Mouse (Mus musculus): Measurements from ENCODE around the gene Baiap2l1. TPM values are rescaled to one million over a fixed set of nuclear protein-coding genes. Genes with fewer than 3 reads are reported as not detected.
"Not testable (repeated sequence)": the region's sequence is repeated elsewhere in the genome, so short reads cannot be mapped to it uniquely, and the experiment has no call there.

The Baiap2l1 gene
- polyA plus RNA-seq, 2 experiments from 2014 or later: 0.96 to 1.2 TPM

DNA sequence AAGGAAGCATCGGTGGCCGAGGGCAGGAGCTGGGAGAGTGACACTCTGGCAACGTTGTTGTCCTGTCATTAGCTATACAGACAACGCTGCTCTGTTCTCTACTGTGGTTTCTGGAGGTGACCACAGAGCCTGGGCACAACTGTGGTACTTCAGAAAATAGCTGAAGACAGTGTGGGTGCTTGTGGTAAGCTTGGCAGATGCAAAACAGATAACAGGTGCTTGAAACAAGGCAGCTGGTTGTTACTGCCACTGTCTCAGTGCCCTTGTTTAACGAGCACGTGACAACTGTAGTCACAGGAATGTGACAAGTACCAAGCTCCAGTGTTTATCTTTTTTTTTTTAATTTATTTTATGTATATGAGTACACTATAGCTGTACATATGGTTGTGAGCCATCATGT lies 13.3 kb downstream of the Baiap2l1 start:
- no peak for ATAC-seq

DNA sequence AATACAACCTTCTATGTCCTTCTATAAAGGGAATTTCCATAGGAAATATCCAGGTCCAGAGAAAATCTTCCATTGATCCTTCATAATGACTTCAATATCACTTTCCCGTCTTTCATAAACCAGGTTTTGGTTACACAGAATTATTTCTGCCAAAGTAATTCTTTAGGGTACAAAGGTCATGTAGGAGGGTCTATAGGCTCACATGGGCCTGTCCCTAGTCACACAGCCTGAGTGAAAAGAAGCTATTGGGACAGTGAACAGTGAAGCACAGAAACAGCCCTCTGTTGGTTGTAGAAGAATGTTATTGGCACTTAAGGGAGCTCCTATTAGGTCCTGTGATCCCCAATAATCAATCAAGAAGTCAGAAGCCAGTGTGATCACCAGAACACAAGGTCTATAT lies 16.8 kb downstream of the Baiap2l1 start:
- no peak for ATAC-seq

DNA sequence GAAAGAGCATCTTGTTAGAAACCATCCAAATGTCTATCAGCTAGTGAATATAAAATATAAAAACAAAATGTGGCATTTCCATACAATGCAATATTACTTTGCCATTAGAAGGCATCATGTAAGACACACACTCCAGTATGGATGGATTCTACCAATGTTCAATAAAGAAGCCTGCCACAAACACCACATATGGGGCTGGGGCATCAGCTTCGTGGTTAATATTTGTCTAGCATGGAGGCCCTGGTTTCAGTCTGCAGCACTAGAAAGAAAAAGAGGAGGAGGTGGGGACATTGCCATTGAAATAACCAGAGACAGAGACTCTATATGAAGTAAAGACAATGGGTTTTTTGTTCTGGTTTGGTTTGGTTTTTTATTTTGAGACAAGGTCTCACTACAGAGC lies 19.1 kb downstream of the Baiap2l1 start:
- no peak for ATAC-seq

DNA sequence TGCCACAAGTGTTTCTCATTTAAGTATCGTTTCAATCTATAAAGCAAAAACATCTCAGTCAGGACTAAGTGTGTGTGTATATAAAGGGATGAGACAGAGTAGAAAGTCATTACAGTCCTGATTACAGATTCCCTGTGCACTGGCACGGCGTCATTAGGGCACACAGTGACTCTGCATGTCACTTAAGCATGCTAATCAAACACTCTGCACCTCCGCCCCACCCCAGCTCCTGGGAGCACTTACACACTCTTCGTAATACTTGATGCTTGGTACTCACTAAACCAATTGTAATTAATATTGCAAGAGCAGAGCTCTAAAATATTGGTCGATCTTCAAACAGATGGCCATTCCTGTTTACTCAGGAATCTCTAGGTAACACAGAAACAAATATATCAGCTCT lies 22.6 kb downstream of the Baiap2l1 start:
- not testable (repeated sequence) for ATAC-seq

DNA sequence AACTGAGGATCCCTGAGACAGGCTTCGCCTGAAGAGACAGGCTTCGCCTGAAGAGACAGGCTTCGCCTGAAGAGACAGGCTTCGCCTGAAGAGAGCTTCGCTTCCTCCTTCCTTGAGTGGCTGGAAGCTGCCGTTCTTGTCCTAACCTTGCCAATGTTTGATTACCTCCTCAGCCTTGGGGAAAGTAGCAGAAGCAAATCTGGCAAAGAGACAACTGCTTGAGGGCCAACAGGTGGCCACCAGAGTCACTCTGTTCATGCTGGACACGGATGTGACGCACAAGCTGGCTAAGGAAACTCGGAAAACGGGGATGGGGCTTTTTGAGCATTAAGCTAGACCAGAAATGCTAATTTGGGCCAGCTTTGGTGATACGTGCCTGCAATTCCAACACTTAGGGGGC lies 23.9 kb downstream of the Baiap2l1 start:
- ATAC-seq: no peak

DNA sequence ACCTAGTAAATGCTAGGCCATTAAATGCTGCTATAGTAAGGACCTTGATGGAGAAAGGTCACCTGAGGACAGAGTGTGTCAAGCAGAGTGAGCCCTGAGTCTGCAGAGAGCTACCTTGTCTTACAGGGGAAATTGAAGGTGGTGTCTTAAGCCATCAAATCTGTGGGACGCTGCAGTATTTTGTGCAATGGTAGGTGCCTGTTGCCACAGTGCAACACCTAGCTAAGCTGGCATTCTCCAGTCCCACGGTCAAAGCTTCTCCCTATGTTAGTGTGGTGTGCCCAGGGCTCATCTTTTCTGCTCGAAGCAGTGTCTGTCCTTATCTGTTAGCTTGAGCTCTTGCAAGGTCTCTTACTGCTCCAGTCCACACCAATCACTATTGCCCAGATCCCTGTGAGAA lies 35.2 kb downstream of the Baiap2l1 start:
- ATAC-seq: no peak

DNA sequence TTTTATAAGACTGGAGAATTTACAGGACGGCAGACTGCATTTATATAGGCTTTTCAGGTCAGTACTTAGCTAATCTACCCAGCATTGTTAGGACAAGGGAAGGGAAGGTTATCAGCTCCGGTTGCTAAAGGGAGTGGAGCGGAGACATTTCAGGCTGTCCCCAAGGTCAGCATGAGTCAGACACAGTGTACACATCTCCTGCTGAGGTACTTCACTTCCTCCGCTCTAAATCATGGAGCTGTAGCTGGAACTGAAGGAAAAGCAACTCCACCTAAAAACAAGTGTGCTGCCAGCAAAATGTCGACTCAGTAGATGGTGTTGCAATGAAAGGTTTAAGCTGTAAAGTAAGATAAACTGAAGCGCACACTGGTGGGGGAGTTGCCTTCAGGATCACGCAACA lies 36.2 kb downstream of the Baiap2l1 start:
- ATAC-seq: no peak

DNA sequence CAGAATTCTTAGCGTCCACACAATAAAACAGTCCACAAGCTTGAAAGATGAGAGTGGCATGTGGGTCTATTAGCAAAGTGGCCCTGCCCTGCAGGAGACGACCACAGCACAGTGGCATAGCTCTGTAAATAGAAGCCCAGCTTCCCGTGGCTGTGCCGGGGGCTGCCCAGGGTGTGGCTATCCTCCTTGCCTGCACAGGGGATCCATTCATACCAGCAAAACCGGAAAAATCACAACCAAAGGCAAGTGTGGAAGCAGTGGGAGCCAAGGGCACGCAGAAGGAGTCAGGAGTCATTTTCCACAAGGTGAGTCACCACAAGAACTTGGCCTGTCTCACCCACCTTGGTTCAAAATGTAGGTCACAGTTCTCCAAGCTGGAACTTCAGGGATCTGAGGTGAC lies 39.6 kb downstream of the Baiap2l1 start:
- no peak for ATAC-seq

DNA sequence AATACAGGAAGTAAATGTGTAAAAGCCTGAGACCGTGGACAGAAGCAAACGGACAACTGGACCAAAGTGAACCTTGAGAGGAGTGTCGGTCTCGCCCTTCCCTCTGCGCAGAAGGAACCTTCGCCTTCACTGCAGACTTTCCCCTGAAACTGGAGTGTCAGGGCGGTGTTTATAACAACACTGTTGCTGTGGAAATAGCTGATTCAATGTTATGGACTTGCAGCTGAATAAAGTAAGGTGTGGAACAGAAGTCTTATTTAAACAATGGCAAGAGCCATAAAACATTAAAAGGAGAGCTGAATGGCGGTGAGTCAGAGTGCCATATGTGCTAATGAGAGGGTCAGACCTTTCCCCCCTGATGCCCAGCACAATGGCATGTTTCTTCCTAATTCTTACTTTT lies 40.5 kb downstream of the Baiap2l1 start:
- ATAC-seq: no peak

DNA sequence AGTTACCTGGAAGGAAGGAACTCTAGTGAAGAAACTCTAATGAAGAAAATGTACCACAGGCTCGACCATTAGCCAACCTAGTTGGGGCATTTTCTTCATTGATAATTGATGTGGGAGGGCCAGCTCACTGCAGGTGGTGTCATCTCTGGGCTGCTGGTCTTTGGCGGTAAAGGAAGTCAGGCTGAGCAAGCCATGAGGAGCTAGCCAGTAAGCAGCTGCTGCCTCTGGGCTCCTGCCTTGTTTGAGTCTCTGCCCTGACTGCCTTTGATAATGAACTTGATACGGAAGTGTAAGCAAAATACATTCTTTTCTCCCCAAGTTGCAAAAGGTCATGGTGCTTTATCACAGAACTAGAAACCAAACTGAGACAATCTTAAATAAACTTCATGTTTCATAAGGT lies 41.5 kb downstream of the Baiap2l1 start:
- no peak for ATAC-seq

DNA sequence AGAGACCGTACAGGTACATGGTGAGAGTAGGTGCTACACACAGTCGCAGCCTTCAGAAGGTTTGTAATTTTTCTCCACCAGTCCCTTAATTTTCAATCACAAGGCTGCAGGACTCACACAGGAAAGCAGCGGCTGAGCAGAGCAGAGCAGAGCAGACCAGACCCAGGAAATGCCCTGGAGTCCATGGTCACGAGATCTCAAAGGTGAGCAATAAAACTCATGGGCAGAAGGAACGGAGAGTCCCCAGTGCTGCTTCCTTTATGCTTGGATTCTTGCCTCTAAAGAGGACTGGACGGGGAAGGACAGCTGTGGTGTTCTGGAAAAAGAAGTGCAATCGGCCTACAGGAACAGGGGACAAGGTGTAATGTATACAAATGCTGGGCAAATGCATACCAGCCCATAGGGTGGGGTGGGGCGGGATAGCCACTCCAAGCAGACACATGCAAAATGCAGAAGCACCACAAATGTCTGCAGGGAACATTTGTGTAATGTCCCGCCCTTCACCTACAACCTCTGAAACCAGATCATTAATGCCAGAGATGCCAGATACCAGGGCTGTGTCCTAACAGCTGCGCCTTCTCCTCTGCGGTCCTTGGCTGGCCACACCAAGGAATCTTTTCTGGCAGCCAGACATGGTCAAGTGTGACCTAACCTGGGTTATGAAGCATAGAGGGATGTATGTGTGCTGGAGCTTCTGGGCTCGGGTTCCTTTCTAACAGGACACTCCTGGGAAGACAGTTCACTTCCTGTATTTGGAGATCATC lies 43.0 kb downstream of the Baiap2l1 start:
- no peak for ATAC-seq

DNA sequence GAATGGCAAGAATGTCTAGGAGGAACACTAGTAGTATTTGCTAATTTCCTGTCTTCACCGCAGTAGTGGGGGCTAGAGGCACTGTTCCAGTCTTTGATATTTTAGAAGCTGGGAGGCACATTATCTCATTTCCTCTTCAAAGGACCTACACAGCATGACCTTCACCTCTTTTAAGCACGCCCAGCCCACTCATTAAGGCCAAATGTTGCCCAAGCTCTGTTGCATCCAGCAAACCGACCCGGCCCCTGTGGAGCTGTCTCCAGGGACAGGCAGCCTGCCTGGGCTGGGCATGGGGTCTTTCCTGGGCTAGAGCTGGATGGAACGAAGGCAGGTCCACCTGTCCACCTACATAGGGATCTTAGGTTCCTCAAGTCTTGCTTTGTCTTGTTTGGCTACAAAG lies 44.6 kb downstream of the Baiap2l1 start:
- ATAC-seq: no peak

DNA sequence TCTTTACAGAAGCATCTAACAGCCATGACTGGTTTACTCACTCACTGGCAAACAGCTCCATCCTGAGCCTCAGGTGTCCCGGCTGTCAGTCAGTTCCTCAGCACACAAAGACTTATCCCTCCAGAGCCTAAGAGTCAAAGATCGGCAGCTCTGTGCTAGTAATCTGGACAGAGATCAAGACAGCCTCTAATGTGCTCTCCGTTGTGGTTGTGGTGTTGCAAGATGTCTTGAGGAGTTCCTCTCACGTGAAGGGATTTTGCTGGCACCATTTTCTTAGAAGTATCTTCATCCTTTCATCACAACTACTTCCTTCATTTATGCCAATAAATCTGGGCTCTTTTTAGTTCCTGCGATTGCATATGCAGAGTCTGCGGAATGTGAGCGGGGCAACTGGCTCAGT lies 45.7 kb downstream of the Baiap2l1 start:
- ATAC-seq: no peak

DNA sequence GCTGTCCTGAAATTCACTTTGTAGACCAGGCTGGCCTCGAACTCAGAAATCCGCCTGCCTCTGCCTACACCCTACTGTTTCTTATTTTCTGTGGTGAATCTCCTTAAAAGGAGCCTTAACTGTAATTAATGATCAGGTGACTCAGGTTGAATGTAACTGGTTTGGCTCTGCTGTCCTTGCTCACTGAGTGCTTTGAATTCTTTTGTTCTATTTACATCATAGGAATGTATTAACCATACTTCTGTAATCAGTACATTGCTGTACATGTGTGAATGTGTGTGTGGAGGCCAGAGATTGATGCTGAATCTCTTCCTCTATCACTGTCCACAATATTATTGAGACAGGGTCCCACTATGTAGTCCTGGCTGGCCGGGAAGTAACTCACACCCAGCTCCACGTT lies 49.0 kb downstream of the Baiap2l1 start:
- ATAC-seq: no peak

DNA sequence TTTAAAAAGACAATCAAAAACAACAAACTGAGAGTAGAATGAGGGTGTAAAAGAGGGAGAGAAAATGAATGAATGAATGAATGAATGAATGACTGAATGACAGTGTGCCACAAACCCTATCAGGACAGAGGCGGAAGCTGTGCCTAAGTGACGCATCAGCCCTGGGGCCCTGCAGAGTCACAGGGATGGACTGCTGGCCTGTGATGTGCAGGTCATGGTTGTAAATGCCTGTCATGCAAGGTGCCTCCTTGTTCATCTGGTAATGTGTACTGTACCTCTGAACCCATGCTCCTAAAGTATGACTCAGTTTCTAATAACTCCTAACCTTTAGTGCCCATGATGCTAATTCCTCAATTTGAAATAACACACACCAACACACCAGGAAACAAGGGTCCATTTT lies 54.8 kb downstream of the Baiap2l1 start:
- ATAC-seq: no peak

DNA sequence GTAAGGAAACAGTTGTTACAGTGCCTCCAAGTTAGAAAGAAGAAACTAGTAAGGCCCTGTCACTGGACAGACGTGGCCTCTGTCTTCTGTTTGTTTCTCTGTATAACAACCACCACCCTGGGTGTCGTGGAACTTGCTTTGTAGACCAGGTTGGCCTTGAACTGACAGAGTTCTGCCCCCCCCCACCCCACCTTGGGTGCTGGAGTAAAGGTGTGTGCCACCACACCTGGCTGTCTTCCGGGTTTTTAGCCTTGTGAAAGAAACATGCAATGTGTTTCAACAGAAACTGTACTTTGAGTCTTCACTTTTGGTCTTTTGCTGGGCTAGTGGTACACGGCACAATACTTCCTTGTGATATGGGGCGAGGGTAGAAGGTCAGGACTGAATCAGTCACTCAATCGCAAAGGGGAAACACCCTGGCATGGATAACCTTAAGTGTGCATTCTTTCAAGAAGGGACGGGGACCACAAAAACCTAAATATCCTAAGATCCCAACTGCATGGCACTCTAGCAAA lies 61.8 kb downstream of the Baiap2l1 start:
- ATAC-seq: no peak

DNA sequence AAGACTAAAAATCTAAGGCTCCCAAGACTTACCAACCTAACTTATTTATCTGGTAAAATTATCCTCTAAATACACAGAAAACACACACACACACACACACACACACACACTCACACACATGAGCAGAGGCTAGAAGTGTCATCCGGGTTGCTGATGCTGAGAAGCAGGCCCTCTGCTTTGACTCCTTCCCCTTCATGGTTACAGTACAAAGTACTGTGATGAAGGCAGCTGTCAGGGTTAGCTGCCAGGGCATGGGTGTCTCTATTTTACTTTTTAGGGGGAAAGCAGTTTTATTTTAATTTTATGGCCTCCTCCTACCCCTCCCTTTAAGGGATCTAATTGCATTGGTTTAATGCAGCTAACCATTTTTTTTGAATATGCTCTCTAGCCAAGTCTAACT lies 62.6 kb downstream of the Baiap2l1 start:
- no peak for ATAC-seq

DNA sequence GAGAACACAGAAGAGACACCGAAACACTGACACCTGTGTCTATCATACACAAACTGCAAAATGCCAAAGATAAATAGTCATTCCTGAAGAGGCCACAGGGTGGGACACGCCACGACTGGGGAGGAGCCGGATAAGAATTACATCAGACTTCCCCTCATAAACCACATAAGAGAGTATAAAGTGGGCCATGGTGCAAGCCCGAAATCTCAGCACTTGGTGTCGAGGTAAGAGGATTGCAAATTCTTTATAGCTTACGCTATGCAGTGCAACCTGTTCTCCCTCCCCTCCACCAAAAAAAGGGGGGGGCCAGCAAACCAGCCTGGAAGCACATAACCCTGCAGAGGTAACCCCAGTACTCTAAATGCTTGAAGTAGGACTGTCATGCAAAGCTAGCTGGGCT lies 63.0 kb downstream of the Baiap2l1 start:
- ATAC-seq: peak; percentile 23

DNA sequence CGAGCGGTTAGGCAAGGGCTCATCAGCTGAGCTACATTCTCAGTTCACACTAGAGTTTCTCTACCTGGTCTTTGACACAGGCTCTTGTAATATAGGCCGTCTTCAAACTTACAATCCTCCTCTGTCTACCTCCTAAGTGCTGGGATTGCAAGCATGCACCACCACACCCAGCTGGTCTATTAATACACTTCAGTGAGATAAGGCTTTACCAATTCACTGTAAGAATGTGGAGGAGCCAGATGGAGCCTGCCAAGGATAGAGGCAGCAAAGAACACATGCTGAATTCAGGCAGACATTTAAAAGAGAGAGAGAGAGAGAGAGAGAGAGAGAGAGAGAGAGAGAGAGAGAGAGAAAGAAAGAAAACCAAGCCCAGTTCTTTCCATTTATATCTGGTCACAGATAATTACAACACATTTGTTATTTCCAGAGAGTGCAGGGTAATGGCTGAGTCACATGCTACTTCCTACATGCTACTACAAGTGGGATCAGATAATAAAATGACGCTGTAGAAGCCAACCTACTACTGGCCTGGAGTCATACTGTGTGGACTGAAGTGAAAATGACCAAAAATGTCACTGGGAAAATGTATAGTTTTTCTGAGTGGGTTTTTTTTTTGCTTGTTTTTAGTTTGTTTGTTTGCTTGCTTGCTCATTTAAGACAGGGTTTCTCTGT lies 68.0 kb downstream of the Baiap2l1 start:
- ATAC-seq: no peak

DNA sequence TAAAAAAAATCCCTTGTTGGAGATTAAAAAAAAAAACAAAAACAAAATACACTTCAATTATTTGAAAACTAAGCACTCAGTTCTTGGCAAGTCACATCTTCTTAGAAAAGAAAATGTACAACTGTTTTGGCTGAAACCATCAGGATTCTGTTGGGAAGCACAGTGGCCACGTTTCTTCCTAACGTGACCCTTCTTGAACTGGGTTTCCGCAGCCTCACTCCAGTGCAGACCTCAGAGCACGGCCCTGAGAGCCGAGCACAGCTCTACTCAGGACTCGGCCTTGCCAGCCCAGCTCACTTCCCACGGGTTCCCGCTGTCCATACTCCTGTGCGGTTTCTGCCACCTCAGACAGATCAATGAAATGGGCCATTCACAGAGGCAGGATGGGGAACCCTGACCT lies 69.5 kb downstream of the Baiap2l1 start:
- no peak for ATAC-seq

DNA sequence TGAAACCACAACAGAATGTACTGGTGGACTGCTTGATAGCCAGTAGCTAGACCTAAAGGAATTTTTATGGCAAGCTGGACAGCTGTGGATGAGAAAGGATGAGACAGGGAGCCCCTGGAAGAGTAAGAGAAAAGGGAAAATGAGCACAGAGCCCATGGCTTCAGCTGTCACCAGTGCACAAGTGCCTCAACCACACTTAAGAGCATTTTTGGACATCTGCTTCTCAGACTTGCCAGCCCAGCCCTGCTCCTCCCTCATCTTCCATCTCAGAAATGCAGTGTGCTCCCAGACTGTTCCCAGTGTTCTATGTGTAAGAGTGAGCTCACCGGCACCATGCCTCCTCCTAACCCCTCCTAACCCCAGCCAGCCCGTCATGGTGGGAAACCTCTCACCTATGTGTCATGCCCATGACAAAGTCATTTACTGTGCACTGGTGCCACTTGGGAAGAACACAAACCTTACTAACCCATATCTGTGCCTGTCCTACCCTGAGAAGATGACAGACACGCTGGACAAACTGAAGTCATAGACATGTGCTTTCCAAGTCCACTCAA lies 70.6 kb downstream of the Baiap2l1 start:
- no peak for ATAC-seq

DNA sequence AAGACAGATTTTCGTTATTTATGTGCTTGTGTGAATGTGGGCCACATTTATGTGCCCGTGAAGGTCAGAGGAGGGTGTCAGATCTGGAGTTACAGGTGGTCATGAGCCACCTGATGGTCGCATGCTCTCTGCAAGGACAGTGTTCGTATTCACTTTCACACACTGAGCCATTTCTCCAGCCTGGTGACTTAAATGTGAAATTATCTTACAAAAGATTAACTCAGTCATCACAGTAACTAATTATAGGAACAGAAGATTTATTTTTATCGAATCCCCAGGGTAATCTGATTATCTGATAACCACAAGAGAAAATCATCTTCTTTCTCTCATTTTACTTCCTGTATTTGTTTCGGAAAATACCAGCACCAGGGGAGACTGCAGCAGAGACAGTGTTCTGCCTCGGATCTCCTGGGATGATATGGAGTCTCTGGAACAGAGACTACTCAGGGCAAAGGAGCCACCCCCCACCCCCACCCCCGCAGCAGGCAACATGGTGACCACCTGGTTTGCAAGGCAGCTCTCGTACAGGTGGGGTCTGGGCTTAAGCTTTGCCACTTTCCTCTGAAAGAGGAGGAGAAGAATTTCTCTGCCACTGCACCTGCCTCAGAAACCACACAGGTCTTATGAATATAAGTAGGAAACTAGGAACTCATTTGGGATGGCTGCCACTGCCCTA lies 71.2 kb downstream of the Baiap2l1 start:
- no peak for ATAC-seq

DNA sequence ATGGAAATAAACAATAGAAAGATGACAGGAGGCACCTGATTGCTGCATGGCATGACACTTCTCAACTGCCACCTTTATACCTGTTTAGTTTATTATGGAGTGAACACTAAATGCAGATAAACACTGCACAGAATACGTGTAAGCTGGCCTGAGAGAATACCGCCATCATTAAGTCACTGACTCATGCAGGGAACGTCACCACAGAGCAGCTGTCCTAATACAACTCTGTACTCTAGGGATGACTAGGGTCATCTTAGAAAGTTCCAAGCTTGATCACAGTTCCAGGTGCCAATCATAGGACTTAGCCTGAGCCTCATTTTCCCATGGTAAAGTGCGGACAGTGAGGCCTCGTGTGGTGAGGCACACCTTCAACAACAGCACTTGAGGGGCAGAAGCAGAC lies 73.3 kb downstream of the Baiap2l1 start:
- ATAC-seq: no peak
